Mouse (Mus musculus): ENCODE data around the gene Ina. TPM values are rescaled to one million over a fixed set of nuclear protein-coding genes. Genes with fewer than 3 reads are reported as not detected.

The Ina gene
- polyA plus RNA-seq (2012; rRNA removed; ENCODE audit: low replicate concordance), result 0.10 and 0.13 TPM in 2 replicates

DNA sequence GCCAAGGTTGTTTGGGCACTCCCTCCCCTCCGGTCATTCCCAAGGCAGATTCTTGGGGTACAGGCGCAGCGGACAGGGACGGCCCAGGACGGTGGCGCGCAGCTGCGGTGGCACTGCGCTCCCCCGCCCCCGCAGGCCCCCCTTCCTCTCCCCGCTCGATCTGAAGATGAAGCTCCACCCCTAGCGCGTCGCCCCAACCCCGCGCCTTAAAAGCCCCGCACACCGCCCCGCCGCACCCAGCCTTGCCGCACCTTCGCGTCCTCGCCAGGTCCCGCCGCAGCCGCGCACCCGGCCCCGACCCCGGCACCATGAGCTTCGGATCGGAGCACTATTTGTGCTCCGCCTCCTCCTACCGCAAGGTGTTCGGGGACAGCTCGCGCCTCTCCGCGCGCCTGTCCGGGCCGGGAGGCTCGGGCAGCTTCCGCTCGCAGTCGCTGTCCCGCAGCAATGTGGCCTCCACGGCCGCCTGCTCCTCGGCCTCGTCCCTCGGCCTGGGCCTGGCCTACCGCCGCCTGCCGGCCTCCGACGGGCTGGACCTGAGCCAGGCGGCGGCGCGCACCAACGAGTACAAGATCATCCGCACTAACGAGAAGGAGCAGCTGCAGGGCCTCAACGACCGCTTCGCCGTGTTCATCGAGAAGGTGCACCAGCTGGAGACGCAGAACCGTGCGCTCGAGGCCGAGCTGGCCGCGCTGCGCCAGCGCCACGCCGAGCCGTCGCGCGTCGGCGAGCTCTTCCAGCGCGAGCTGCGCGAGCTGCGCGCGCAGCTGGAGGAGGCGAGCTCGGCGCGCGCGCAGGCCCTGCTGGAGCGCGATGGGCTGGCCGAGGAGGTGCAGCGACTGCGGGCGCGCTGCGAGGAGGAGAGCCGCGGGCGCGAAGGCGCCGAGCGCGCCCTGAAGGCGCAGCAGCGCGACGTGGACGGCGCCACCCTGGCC is at the start of gene Ina, which contains the start of gene Nt5c2:
Gene Ina, plus strand, starts transcription at position 252 of the 935 bp plus-strand sequence.
Gene Nt5c2, minus strand, starts transcription at position 707 of the 935 bp plus-strand sequence.

GRCm38 (mm10) chr19:47050271-47051032 is 36.0 kb downstream of the Ina start, which contains the start of gene Pcgf6:
Gene Pcgf6 (minus strand): TSS chr19:47050906.

DNA sequence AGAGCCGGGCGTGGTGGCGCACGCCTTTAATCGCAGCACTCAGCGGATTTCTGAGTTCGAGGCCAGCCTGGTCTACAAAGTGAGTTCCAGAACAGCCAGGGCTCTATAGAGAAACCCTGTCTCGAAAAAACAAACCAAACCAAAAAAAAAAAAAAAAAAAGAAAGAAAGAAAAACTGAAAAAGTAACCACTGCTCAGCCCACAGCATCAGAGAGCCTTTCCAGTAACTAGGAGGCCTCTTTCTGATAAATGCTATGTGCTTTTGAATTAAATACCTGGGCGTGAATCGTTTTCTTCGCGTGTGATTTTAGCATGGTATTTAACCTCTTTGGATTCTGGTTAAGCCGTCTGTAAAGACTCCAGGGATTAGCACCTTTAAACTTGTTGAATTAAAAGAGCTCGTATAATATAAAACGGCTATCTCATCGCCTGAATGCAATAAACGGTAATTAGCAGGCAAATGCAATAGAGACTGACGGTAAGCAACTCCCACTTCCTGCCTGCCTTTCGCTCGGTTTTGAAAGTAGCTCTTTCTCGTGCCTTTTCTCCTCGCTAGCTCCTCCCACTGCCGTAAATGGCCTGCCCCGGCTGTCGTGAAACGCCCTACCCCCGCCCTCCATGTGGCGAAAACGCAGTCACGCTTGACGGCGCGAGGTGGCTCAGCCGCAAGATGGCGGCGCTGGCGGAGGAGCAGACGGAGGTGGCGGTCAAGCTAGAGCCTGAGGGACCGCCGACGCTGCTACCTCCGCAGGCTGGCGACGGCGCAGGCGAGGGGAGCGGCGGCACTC is 52.8 kb downstream of the Ina start, which contains the start of gene Taf5:
Gene Taf5, plus strand, starts transcription at position 651 of the 787 bp plus-strand sequence.

Other genes with a start within 250 kb of the Ina start
- 15.3 and 28.4 TPM in 2 replicates for gene Nt5c2, start 455 bp downstream of the Ina start, polyA plus RNA-seq (2012; rRNA removed; ENCODE audit: low replicate concordance)
- 4.3 and 14.3 TPM in 2 replicates for gene Pcgf6, start 36.2 kb downstream of the Ina start, polyA plus RNA-seq (2012; rRNA removed; ENCODE audit: low replicate concordance)
- 1.7 and 3.0 TPM in 2 replicates for gene Taf5, start 53.0 kb downstream of the Ina start, polyA plus RNA-seq (2012; rRNA removed; ENCODE audit: low replicate concordance)
- 108 and 155 TPM in 2 replicates for gene Usmg5, start 75.9 kb downstream of the Ina start, polyA plus RNA-seq (2012; rRNA removed; ENCODE audit: low replicate concordance)
- 7.1 and 16.9 TPM in 2 replicates for gene Pdcd11, start 76.1 kb downstream of the Ina start, polyA plus RNA-seq (2012; rRNA removed; ENCODE audit: low replicate concordance)
- gene Calhm2, start 123.6 kb downstream of the Ina start, polyA plus RNA-seq (2012; rRNA removed; ENCODE audit: low replicate concordance), result 14.0 and 22.3 TPM in 2 replicates
- gene Calhm1, start 129.6 kb downstream of the Ina start, polyA plus RNA-seq (2012; rRNA removed; ENCODE audit: low replicate concordance), result not detected in 2 replicates
- not detected in 2 replicates for gene Calhm3, start 143.1 kb downstream of the Ina start, polyA plus RNA-seq (2012; rRNA removed; ENCODE audit: low replicate concordance)
- gene Neurl1a, start 164.1 kb downstream of the Ina start, polyA plus RNA-seq (2012; rRNA removed; ENCODE audit: low replicate concordance), result 1.0 and 9.5 TPM in 2 replicates